Mouse (Mus musculus): ENCODE data around the gene Itga3. TPM values are rescaled to one million over a fixed set of nuclear protein-coding genes. Genes with fewer than 3 reads are reported as not detected.

The Itga3 gene
- polyA plus RNA-seq, 1 experiment: 86.4 TPM

- peaks cover 5% of the 10 kb centered on the region for H3K4me1 ChIP-seq (ENCODE audit: control insufficient read depth, insufficient read depth, low read length)
- no peaks in the 10 kb centered on the region for H3K27me3 ChIP-seq (ENCODE audit: control insufficient read depth, insufficient read depth, low read length, poor library complexity, severe bottlenecking)
- TF ChIP-seq EP300 (IDR thresholded peaks at IDR 0.05; ENCODE audit: insufficient read depth, low read depth, low read length) (peak; percentile 87), POLR2A (IDR thresholded peaks at IDR 0.05; ENCODE audit: insufficient read depth, low read length) (no peak)
- H3K36me3 ChIP-seq (ENCODE audit: control insufficient read depth, insufficient read depth, low read length, poor library complexity, severe bottlenecking): no peaks in the 10 kb centered on the region
- no peaks in the 10 kb centered on the region for H3K9me3 ChIP-seq (replicated peaks; ENCODE audit: control insufficient read depth, insufficient read depth, low read length, poor library complexity, severe bottlenecking)
- peak overlapping the region; percentile 51 for H3K9ac ChIP-seq (ENCODE audit: low read depth, poor library complexity, severe bottlenecking)
- peak overlapping the region; percentile 88 for H3K27ac ChIP-seq (ENCODE audit: insufficient read depth, low read length)
- peak overlapping the region; percentile 43 for H3K4me3 ChIP-seq (ENCODE audit: low read depth, low read length)
Observed at GRCm38 (mm10) chr11:95105274-95105874, 28.8 kb upstream of the Itga3 start.

DNA sequence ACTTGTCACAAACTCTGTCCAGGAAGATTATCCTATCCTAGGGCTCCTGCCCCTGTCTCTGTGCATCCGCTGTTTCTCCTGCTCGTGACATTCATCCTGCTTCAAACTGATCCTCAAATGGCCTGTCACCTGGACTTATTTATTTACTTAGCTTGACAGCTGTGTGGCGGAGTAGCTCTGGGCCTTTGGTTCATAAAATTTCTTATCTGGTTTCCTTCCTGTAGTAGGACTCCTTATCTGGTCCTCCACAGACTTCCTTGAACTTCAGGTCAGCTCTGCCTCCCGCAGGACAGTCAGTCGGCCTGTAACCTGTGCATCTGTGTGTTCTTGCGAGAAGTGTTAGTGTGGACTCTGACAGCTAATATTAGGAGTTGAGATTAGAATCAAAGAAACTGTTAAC is 27.7 kb upstream of the Itga3 start:
- Histone ChIP-seq H3K9ac (ENCODE audit: low read depth, poor library complexity, severe bottlenecking) (0 out of 2 replicates have a peak overlapping the region, but pooled peaks have one; percentile 51), H3K36me3 (ENCODE audit: control insufficient read depth, insufficient read depth, low read length, poor library complexity, severe bottlenecking) (no peaks in the 10 kb centered on the region), H3K4me1 (ENCODE audit: control insufficient read depth, insufficient read depth, low read length) (peaks cover 5% of the 10 kb centered on the region), H3K4me3 (ENCODE audit: low read depth, low read length) (no peak overlapping the region), H3K9me3 (replicated peaks; ENCODE audit: control insufficient read depth, insufficient read depth, low read length, poor library complexity, severe bottlenecking) (no peaks in the 10 kb centered on the region), H3K27me3 (ENCODE audit: control insufficient read depth, insufficient read depth, low read length, poor library complexity, severe bottlenecking) (no peaks in the 10 kb centered on the region), H3K27ac (ENCODE audit: insufficient read depth, low read length) (peak overlapping the region; percentile 32; the same call in 1 of the 2 replicates)
- TF ChIP-seq POLR2A (IDR thresholded peaks at IDR 0.05; ENCODE audit: insufficient read depth, low read length) (no peak), EP300 (IDR thresholded peaks at IDR 0.05; ENCODE audit: insufficient read depth, low read depth, low read length) (no peak), CTCF (IDR thresholded peaks at IDR 0.05; ENCODE audit: low read depth, low read length) (no peak)

DNA sequence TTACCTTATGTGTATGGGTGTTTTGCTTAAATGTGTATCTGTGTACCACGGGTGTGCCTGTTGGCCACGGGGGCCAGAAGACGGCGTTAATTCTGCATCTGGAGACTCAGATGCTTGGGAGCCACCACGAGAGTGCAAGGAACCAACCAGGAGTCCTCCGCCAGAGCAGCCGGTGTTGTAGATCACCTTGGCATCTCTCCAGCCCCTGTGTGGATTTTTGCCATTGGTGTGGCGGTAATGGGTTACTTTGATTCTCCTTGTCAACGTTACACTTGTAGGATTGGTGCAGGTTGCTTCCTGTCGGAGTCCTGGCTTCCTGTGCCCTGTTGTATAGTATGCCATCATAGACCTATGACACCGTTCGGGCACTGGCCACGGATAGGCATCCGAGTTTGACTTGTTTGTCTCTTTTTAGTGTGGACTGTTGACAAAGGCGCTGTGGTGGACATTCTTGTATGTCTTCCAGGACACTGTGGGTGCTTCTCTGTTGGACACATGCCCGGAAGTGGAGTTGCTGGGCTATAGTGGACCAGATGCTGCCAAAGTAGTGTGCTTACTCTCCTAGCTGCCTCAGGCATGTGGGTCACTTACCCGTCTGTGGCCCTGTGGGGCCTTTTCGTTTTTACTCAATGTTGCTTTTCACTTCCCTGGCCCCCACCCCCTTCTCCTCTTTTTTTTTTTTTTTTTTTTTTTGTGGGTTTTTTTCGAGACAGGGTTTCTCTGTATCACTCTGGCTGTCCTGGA is 25.7 kb upstream of the Itga3 start:
- peaks cover 5% of the 10 kb centered on the region for H3K4me1 ChIP-seq (ENCODE audit: control insufficient read depth, insufficient read depth, low read length)
- no peak overlapping the region for H3K9ac ChIP-seq (ENCODE audit: low read depth, poor library complexity, severe bottlenecking)
- no peaks in the 10 kb centered on the region for H3K9me3 ChIP-seq (replicated peaks; ENCODE audit: control insufficient read depth, insufficient read depth, low read length, poor library complexity, severe bottlenecking)
- TF ChIP-seq EP300 (IDR thresholded peaks at IDR 0.05; ENCODE audit: insufficient read depth, low read depth, low read length) (no peak), CTCF (IDR thresholded peaks at IDR 0.05; ENCODE audit: low read depth, low read length) (no peak), POLR2A (IDR thresholded peaks at IDR 0.05; ENCODE audit: insufficient read depth, low read length) (no peak)
- no peak overlapping the region for H3K4me3 ChIP-seq (ENCODE audit: low read depth, low read length)
- H3K36me3 ChIP-seq (ENCODE audit: control insufficient read depth, insufficient read depth, low read length, poor library complexity, severe bottlenecking): no peaks in the 10 kb centered on the region
- H3K27ac ChIP-seq (ENCODE audit: insufficient read depth, low read length): no peak overlapping the region
- H3K27me3 ChIP-seq (ENCODE audit: control insufficient read depth, insufficient read depth, low read length, poor library complexity, severe bottlenecking): no peaks in the 10 kb centered on the region

DNA sequence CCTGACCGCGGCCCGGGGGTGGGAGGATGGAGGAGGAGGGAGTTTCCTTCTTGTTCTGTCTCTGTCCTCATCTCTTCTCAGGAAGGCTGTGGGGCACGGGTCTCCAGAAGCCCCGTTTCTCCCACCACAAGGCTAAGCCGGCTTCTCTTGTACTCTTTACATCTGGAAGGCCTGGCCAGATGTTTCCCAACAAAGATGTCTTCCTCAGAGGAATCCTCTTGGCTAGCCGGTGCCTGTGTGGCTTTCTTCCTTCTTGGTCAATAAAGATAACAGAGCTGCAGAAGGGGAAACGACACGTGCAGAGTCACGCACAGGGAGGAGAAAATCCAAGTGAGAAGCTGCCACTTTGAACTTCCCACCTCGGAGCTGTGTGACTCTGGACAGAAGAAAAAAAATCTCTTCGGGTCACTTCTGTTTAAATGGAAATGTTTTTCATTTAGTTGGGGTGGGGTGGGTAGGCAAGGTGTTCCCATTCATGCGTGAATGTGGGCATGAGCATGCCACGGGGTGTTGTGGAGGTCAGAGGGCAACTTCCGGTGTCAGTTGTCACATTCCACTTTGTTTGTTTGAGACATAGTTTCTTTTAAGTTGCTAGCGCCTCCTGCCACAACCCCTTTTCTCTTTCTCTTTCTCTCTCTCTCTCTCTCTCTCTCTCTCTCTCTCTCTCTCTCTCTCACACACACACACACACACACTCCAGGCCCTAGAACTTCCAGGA is 24.6 kb upstream of the Itga3 start:
- Histone ChIP-seq H3K4me3 (ENCODE audit: low read depth, low read length) (no peak overlapping the region), H3K9ac (ENCODE audit: low read depth, poor library complexity, severe bottlenecking) (0 out of 2 replicates have a peak overlapping the region, but pooled peaks have one; percentile 21), H3K27ac (ENCODE audit: insufficient read depth, low read length) (no peak overlapping the region), H3K4me1 (ENCODE audit: control insufficient read depth, insufficient read depth, low read length) (peaks cover 8% of the 10 kb centered on the region), H3K36me3 (ENCODE audit: control insufficient read depth, insufficient read depth, low read length, poor library complexity, severe bottlenecking) (no peaks in the 10 kb centered on the region), H3K27me3 (ENCODE audit: control insufficient read depth, insufficient read depth, low read length, poor library complexity, severe bottlenecking) (no peaks in the 10 kb centered on the region), H3K9me3 (replicated peaks; ENCODE audit: control insufficient read depth, insufficient read depth, low read length, poor library complexity, severe bottlenecking) (no peaks in the 10 kb centered on the region)
- no peak for TF ChIP-seq EP300 (IDR thresholded peaks at IDR 0.05; ENCODE audit: insufficient read depth, low read depth, low read length)
- TF ChIP-seq CTCF (IDR thresholded peaks at IDR 0.05; ENCODE audit: low read depth, low read length): no peak
- TF ChIP-seq POLR2A (IDR thresholded peaks at IDR 0.05; ENCODE audit: insufficient read depth, low read length): no peak

GRCm38 (mm10) chr11:95100393-95100792 is 23.8 kb upstream of the Itga3 start:
- H3K27me3 ChIP-seq (ENCODE audit: control insufficient read depth, insufficient read depth, low read length, poor library complexity, severe bottlenecking): no peaks in the 10 kb centered on the region
- TF ChIP-seq EP300 (IDR thresholded peaks at IDR 0.05; ENCODE audit: insufficient read depth, low read depth, low read length) (no peak), CTCF (IDR thresholded peaks at IDR 0.05; ENCODE audit: low read depth, low read length) (no peak), POLR2A (IDR thresholded peaks at IDR 0.05; ENCODE audit: insufficient read depth, low read length) (no peak)
- no peak overlapping the region for H3K27ac ChIP-seq (ENCODE audit: insufficient read depth, low read length)
- H3K4me1 ChIP-seq (ENCODE audit: control insufficient read depth, insufficient read depth, low read length): peaks cover 11% of the 10 kb centered on the region
- no peak overlapping the region for H3K9ac ChIP-seq (ENCODE audit: low read depth, poor library complexity, severe bottlenecking)
- H3K36me3 ChIP-seq (ENCODE audit: control insufficient read depth, insufficient read depth, low read length, poor library complexity, severe bottlenecking): no peaks in the 10 kb centered on the region
- H3K4me3 ChIP-seq (ENCODE audit: low read depth, low read length): no peak overlapping the region
- no peaks in the 10 kb centered on the region for H3K9me3 ChIP-seq (replicated peaks; ENCODE audit: control insufficient read depth, insufficient read depth, low read length, poor library complexity, severe bottlenecking)
